Mouse (Mus musculus) embryonic facial prominence, embryonic 14.5 days (tissue): ENCODE measurements around the gene Dtx4. TPM values are rescaled to one million over a fixed set of nuclear protein-coding genes. Genes with fewer than 3 reads are reported as not detected.

Experiments
- ATAC-seq: fragments of 200-750 bp; cut with Nextera tagmentation; 2 replicates; pipeline ENCODE4 v1.8.0; 2017; ENCODE audit warnings: low read depth, moderate number of reproducible peaks, moderate TSS enrichment
- DNase-seq: peaks from one replicate; pipeline ENCODE4 v3.0.0-alpha.2; 2015; ENCODE audit warnings: low spot score
- H3K27ac ChIP-seq: fragments of 300-500 bp; sonication (generic); replicated peaks from 2 replicates; pipeline ENCODE4 v1.5.1; 2014; ENCODE audit warnings: low read depth, mild to moderate bottlenecking, low read length, moderate library complexity
- H3K27me3 ChIP-seq: fragments of 300-500 bp; sonication (generic); replicated peaks from 2 replicates; pipeline ENCODE4 v1.6.1; 2014; ENCODE audit warnings: low read length; ENCODE audit not compliant: control insufficient read depth, insufficient read depth
- H3K36me3 ChIP-seq: fragments of 300-500 bp; sonication (generic); 2 replicates; pipeline ENCODE4 v1.6.1; 2014; ENCODE audit warnings: low read length, mixed read lengths; ENCODE audit not compliant: control insufficient read depth, insufficient read depth
- H3K4me1 ChIP-seq: fragments of 300-500 bp; sonication (generic); 2 replicates; pipeline ENCODE4 v1.6.1; 2014; ENCODE audit warnings: antibody characterized with exemption, low read length; ENCODE audit not compliant: control insufficient read depth, insufficient read depth
- H3K4me2 ChIP-seq: fragments of 300-500 bp; sonication (generic); 2 replicates; pipeline ENCODE4 v1.6.1; 2014; ENCODE audit warnings: low read depth, mild to moderate bottlenecking, low read length, moderate library complexity, mixed read lengths
- H3K4me3 ChIP-seq: fragments of 300-500 bp; sonication (generic); 2 replicates; pipeline ENCODE4 v1.5.1; 2014; ENCODE audit warnings: low read depth, mild to moderate bottlenecking, low read length
- H3K9ac ChIP-seq: fragments of 300-500 bp; sonication (generic); 2 replicates; pipeline ENCODE4 v1.6.1; 2014; ENCODE audit warnings: low read depth, mild to moderate bottlenecking, low read length, moderate library complexity, mixed read lengths
- H3K9me3 ChIP-seq: fragments of 300-500 bp; sonication (generic); 2 replicates; pipeline ENCODE4 v1.6.1; 2016; ENCODE audit warnings: low read length; ENCODE audit not compliant: control insufficient read depth
- WGBS: fragments of 180-500 bp; shearing (Covaris S2); extraction: QIAGEN DNeasy Blood & Tissue Kit; methylation state at CpG from one replicate; pipeline ENCODE4 v1.1.7; 2014; 5-methylcytosine and 5-hydroxymethylcytosine counted together
- polyA plus RNA-seq: library from polyadenylated mRNA; unstranded; fragments of >200 nt; fragmentation: Nextera tagmentation; extraction: Ambion mirVana; gene quantifications from 2 replicates; pipeline ENCODE4 v1.2.1, GENCODE M21; 2014

Dtx4 gene
- polyA plus RNA-seq, 1 experiment from 2014 or later = 11.9 TPM

DNA sequence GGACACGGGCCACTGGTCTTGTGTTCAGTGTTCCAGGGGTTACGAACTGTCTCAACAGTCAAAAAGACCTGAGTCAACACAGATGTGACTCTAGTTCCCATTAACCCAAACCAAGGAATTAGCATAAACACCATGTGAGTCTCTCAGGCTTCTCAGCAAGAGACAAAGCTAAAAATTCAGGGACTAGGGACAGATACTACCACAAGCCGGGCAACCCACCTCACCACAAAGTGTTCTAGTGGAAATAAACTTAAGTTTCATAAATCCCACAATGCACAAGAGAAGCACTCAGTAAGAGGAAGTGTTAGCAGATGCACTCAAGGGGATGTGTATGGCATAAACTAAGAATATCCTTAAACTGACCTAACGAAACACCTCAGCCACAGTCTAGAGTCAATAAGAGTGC is 66.2 kb downstream of the Dtx4 start:
- Histone ChIP-seq H3K4me1 (no peaks in the 10 kb centered on the region), H3K27ac (no peak overlapping the region), H3K4me3 (no peak overlapping the region), H3K36me3 (no peaks in the 10 kb centered on the region), H3K9ac (no peak overlapping the region), H3K27me3 (no peaks in the 10 kb centered on the region; the same call in 1 of the 2 replicates), H3K9me3 (no peaks in the 10 kb centered on the region), H3K4me2 (no peak overlapping the region)
- DNase-seq (no peak), ATAC-seq (no peak)
- 85% methylated on average over 4 of the region's 4 CpGs for WGBS

DNA sequence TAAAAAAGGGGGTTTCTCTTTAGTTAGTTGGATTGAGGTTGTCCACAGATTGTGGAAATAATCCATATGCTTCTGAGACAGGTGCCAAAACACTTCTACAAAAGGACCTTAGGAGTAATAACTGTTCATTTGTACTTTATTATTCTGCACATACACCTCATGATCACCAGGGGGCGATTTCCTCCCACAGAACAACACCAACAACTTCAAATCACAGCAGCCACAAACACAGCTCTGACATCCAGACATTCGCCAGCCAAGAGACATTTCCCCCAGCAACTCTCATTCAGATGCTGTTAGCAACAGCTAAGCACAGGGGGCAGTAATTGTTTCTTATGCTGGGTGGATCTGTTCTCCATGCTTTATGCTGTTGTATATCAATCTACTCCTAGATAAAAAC is 68.2 kb downstream of the Dtx4 start:
- ATAC-seq (no peak; the same call in 1 of the 2 replicates), DNase-seq (peak; percentile 70)
- no peaks in the 10 kb centered on the region for H3K36me3 ChIP-seq
- WGBS = 11% methylated on average over 2 of the region's 2 CpGs
- no peaks in the 10 kb centered on the region for H3K9me3 ChIP-seq
- no peaks in the 10 kb centered on the region for H3K4me1 ChIP-seq
- no peak overlapping the region for H3K27ac ChIP-seq
- no peak overlapping the region for H3K4me3 ChIP-seq
- no peak overlapping the region for H3K9ac ChIP-seq
- no peaks in the 10 kb centered on the region; the same call in 1 of the 2 replicates for H3K27me3 ChIP-seq
- H3K4me2 ChIP-seq = no peak overlapping the region

DNA sequence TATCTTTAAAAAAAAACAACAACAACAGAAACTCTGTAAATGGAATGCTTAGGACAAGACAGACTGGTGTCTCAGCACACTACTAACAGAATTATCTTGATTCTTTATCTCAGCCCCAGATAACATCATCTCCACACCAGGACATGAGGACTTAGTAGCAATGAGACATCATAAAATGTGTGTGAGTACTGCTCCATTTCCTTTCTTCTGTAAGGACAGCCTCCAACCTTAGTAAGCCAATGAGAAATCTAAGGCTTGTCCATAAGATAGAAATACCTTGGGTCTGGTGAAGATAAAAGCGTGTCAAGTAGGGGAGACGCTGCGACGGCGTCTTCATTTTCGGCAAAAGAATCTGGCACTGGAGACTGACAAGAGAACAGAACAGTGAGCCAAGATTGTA is 73.6 kb downstream of the Dtx4 start, which contains the start of gene Pfpl:
Pfpl (plus strand) TSS at position 301 of the 400 bp plus-strand sequence.
- DNase-seq = no peak
- Histone ChIP-seq H3K27me3 (no peaks in the 10 kb centered on the region; the same call in 1 of the 2 replicates), H3K9ac (no peak within 1 kb of the TSS), H3K4me2 (no peak within 1 kb of the TSS), H3K27ac (no peak within 1 kb of the TSS), H3K36me3 (no peaks in the 10 kb centered on the region), H3K4me3 (no peak within 1 kb of the TSS), H3K4me1 (no peaks in the 10 kb centered on the region), H3K9me3 (no peaks in the 10 kb centered on the region)
- 95% methylated on average over 6 of the region's 6 CpGs for WGBS
- ATAC-seq = no peak

DNA sequence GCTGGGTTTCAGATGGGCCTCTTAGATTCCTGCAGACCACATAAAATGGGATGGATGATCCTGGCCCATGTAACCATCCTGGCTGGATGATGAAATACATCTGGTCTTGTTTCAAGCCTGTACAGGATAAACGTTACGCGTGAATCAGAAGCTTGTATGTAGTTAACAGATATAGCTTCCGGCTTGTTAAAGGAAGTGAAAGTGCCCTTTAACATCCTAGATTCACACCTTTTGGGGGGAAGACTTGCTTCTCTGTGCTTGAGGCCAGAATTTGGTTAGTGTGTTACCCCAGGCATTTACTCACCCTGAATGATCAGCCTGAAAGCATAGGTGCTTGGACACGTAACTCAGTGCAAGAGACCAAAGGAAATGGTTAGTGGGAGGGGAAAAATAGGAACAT is 74.2 kb downstream of the Dtx4 start:
- H3K27me3 ChIP-seq = no peaks in the 10 kb centered on the region; the same call in 1 of the 2 replicates
- no peak overlapping the region for H3K9ac ChIP-seq
- H3K36me3 ChIP-seq = no peaks in the 10 kb centered on the region
- no peaks in the 10 kb centered on the region for H3K9me3 ChIP-seq
- H3K27ac ChIP-seq = no peak overlapping the region
- H3K4me2 ChIP-seq = no peak overlapping the region
- H3K4me1 ChIP-seq = no peaks in the 10 kb centered on the region
- WGBS = 78% methylated on average over 5 of the region's 5 CpGs
- H3K4me3 ChIP-seq = no peak overlapping the region
- DNase-seq = no peak
- no peak for ATAC-seq

DNA sequence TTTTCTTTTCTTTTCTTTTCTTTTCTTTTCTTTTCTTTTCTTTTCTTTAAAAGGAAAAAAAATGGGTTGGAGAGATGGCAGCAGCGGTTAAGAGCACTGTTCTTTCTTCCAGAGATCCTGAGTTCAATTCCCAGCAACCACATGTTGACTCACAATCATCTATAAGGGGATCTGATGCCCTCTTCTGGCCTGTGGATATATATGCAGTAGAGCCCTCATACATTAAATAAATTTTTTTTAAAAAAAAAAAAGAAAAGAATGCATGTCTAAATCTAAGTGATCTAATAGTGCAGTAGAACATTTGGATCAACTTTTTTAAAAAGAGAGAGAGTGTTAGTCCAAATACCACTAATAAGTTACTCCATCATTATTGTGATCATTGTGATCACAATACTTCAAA is 79.6 kb downstream of the Dtx4 start:
- H3K4me3 ChIP-seq = no peak overlapping the region
- ATAC-seq = no peak
- H3K4me1 ChIP-seq = no peaks in the 10 kb centered on the region
- H3K9me3 ChIP-seq = no peaks in the 10 kb centered on the region
- no peaks in the 10 kb centered on the region for H3K36me3 ChIP-seq
- no peaks in the 10 kb centered on the region for H3K27me3 ChIP-seq
- WGBS = 73% methylated on average over 1 of the region's 1 CpGs
- H3K9ac ChIP-seq = no peak overlapping the region
- no peak for DNase-seq
- H3K27ac ChIP-seq = no peak overlapping the region
- no peak overlapping the region for H3K4me2 ChIP-seq

DNA sequence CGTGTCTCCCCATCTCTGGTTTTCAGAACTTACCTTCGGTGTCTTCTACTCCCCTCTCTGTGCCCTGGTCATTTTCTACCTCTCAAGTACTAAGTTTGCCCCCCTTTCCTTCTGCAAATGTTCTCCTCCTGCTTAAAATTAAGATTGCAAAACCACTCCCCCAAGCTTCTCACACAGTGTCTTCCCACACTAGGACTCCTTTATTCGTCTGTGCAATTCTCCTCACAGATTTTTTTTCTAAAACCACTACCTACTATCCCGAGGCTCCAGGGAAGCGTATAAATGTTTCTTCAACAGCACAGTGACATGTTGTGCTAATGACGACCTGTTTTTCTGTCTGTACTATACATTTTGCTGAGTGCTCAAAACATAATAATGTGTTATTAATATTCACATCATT is 80.7 kb downstream of the Dtx4 start:
- Histone ChIP-seq H3K9ac (no peak overlapping the region), H3K9me3 (no peaks in the 10 kb centered on the region), H3K4me2 (no peak overlapping the region), H3K4me1 (no peaks in the 10 kb centered on the region), H3K36me3 (no peaks in the 10 kb centered on the region), H3K27ac (no peak overlapping the region), H3K4me3 (no peak overlapping the region), H3K27me3 (no peaks in the 10 kb centered on the region)
- WGBS = 73% methylated on average over 6 of the region's 6 CpGs
- ATAC-seq = no peak
- no peak for DNase-seq

DNA sequence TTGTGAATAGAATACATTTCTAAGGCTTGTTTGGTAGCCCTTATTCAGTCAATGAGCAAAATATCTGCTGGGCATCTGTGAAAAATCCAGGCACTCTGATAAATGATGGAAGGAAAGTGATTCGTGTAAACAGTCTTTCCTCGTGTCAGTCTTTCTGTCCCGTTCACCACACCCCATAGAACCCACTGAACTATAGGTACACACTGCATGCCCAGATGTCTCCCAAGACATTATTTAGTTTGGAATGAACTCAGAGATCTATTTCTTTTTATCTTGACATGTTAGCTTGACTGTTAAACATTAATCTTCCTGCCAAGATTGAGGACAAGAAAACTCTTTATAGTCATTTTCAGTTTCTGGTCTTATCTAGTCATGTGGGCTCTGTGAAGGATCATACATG is 82.9 kb downstream of the Dtx4 start:
- no peaks in the 10 kb centered on the region for H3K27me3 ChIP-seq
- H3K4me1 ChIP-seq = no peaks in the 10 kb centered on the region
- H3K36me3 ChIP-seq = no peaks in the 10 kb centered on the region
- 82% methylated on average over 3 of the region's 3 CpGs for WGBS
- H3K27ac ChIP-seq = no peak overlapping the region
- H3K4me3 ChIP-seq = no peak overlapping the region
- no peak overlapping the region for H3K9ac ChIP-seq
- ATAC-seq (no peak), DNase-seq (no peak)
- no peaks in the 10 kb centered on the region for H3K9me3 ChIP-seq
- no peak overlapping the region for H3K4me2 ChIP-seq

DNA sequence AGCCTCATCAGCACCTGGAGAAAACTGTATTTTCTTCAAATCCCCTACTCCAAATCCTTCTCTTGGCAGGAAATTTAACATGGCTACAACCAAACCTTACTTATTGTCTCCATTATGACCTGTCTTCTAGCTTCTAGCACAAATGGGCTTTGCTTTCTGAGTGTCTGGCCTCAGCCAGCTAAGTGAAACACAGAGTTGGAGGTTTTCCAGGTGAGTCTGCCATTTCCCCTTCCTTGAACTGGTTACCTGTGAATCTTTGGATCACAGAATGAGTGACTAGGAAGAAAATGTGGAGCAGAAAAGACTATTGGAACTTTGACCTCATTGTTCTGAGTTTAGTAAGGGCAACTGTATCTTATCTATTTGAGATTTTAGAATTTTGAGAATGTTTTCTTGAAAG is 83.9 kb downstream of the Dtx4 start, which contains the start of gene Olfr1441:
Olfr1441 (plus strand) TSS at position 73 of the 400 bp plus-strand sequence.
- Histone ChIP-seq H3K27me3 (no peaks in the 10 kb centered on the region), H3K9ac (no peak within 1 kb of the TSS), H3K9me3 (no peaks in the 10 kb centered on the region), H3K4me3 (no peak within 1 kb of the TSS), H3K4me2 (no peak within 1 kb of the TSS), H3K36me3 (no peaks in the 10 kb centered on the region), H3K27ac (no peak within 1 kb of the TSS), H3K4me1 (no peaks in the 10 kb centered on the region)
- DNase-seq = no peak
- no peak for ATAC-seq
